Mouse (Mus musculus) cortical plate, adult 2 months (tissue): ENCODE results near the gene Pde10a.

Source experiments
- CTCF ChIP-seq: fragments of 200-500 bp; IDR thresholded peaks from 2 replicates; pipeline ENCODE4 v1.5.1; 2011; ENCODE audit warnings: mild to moderate bottlenecking, control low read depth, low read length; ENCODE audit not compliant: insufficient read depth; ENCODE audit errors: extremely low read depth
- POLR2A ChIP-seq: fragments of 200-500 bp; IDR thresholded peaks from 2 replicates; pipeline ENCODE4 v1.6.1; 2011; ENCODE audit warnings: mild to moderate bottlenecking, low read length, control low read depth; ENCODE audit not compliant: insufficient read depth; ENCODE audit errors: extremely low read depth

DNA sequence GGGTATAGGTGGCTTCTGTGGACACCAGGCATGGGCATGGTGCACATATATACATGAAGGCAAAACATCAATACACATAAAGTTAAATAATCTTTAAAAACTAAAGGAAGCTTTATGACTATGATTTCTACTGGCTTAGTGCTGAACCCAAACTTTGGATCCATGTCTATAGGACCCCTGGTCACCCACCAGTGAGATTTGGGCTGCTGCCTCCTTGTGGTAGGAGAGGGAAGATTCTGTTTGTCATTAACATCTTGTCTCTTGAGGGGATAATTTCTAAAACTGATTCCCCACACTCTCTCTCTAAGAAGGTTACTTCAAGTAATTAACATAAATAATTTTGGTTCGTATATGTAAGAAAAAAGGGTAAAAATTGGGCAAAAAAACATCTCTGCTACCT lies 220.2 kb downstream of the Pde10a start:
- TF ChIP-seq POLR2A (no peak), CTCF (0 out of 2 replicates have a peak, but pooled peaks have one; percentile 18)
